Mouse (Mus musculus): Measurements from ENCODE around the gene Prok2.

Prok2 gene

DNA sequence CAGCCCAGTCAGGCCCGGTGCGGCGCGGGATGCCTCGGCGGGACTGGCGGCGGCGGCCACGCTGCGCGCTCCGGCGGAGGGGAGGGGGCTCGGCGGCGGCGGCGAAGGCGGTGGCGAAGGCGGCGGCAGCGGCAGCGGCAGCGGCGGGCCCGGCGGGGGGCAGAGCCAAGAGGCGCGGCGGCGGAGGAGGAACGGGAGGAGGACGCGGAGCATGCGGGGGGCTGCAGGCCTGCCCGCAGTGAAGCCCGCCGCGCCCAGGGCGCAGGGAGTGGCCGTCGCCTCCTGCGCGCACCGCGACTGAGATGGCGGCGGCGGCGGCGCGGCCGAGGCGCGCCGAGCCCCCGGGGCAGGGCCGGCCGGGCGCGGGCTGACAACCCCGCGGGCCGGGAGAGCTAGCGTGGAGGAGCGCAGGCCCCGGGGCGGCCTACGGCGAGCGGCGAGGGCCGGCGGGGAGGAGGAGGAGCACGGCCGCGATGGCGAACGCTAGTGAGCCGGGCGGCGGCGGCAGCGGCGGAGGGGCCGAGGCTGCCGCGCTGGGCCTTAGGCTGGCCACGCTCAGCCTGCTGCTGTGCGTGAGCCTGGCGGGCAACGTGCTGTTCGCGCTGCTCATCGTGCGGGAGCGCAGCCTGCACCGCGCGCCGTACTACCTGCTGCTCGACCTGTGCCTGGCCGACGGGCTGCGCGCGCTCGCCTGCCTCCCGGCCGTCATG is 33.8 kb downstream of the Prok2 start, which contains the start of gene Gpr27:
Gene Gpr27, plus strand, starts transcription at position 474 of the 710 bp plus-strand sequence.
- DNase-seq (ENCODE audit: low read depth): no peak

DNA sequence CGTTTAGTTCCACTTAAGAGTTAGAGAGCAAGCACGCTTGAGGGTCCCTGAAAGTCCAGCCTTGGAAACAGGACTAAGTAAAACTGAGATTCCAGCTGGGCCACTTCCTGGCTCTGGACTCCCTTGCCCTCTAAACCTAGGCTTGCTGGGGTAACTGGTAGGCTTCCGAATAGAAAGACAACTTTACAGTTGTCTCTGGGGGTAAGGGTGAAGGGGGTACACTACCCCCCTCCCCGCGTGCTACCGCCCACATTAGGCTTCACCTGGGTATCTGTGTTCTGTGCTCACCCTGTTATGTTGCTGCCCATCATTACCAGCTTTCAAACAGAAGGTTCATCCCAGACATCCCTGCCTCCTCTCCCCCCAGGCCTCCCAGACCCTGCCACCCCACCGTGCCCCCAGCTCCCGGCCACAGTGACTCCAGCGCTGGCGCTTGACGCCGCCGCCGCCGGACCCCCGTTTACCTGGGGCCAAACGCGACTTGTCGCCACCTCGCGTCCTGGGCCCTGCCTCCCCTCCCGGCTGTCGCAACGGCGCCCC is 34.5 kb downstream of the Prok2 start:
- no peak for DNase-seq (ENCODE audit: low read depth)

DNA sequence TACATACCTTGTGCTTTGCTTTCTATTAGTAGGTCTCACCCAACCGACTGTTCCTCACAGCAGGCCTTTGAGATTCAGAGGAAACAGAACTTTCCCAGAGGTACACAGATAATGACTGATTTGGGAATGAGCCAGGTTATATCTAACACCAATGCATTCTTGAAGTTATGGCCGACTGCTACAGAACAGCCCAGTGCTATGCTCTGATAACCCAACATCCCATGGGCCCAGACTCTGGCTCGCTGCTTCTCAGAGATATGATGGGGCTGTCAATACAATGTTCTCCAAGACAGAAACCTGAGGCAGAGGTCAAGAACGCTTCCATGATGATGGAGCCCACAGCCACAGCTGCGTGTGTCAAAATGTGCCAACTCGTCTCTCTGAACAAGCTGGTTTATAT is 37.7 kb downstream of the Prok2 start:
- no peak for DNase-seq (ENCODE audit: low read depth)

DNA sequence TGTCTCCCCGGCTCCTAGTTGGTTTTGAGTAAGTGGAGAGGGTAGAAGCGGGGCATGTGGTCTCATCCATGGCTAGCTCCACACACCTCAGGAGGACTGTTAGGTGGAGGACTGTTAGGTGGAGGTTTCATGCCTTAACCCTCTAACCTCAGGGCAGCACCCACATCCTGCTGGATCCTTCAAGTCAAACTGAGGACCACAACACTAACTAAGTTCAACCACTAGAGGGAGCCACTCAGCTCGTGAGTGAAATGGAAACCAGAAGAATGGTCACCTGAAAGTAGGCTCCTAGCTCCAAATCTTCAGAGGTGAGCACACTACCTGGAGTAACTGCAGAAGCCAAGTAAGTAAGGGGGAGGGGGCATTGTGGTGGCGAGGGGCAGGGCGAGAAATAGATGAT is 41.3 kb downstream of the Prok2 start:
- peak; percentile 36 for DNase-seq (ENCODE audit: low read depth)

DNA sequence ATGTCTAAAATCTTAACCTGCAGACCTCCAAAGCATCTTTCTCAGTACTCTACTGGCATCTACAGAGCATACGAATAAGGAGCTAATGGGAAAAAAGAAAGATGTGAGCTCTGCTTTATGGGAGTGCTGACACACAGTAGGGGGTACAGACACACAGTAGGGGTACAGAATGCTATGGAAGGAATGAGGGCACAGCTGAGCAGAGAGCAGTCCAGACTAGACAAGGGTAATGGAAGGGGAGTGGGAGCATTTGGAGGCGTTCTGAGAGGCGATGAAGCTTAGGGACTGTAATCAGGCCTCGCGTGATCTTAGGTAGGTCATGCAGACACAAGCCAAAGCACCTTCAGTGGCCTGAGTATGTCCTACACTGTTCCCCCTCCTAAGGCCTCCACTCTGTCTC is 42.2 kb downstream of the Prok2 start:
- DNase-seq (ENCODE audit: low read depth): no peak

DNA sequence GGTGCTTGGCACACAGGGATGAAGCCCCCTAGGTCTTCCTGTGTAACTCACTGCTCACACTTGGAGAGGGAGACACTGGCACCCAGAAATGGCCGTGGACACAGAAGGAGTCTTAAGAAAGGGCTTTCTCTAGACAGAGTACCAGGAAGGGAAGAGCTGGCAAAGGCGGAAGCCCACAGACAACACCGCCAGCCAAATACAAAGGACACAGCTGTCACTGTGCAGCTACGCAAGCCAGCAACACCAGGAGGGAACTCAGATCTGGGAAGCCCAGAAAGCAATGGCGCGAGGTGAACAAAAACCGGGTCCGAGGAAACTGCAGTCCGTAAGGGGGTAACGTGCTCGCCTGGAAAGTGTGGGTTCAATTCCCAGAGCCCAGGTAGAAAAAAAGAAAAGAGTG is 48.1 kb downstream of the Prok2 start:
- DNase-seq (ENCODE audit: low read depth): no peak

DNA sequence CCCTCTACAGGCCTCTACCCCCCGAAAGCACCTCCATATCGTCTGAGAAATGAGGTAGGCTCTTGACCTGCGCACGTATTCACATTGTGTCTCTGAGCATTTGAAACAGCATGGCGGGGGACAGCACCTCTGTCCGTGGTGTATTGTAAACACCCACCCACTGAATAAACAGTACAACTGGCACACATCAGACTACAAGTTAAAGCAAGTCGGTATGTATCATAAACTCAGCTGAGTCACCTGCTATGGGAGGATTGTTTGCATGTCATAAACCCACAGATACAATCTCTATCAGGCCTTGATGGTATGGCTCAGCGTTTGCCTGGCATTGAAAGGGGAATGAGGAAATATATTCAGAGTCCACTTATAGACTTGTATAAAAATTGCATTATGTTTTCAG is 48.9 kb downstream of the Prok2 start:
- DNase-seq (ENCODE audit: low read depth): no peak

DNA sequence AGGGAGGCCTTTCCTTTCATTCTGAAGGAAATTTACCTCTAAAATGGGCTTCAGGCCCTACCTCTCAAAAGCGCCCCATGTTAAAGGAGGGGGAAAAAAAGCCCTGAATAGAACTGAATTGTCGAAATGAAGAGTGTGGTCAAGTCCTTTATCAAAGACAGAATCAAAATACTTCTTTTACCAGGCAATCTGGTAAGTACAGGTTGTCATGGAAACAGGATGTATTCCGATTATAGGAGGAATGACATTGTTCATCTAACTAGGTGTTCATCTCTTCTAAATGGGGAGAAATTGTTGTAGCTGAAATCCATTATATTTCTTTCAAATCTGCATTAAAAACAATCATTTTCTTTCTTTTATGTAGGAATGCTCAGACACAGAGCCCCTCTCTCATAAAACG is 51.7 kb downstream of the Prok2 start:
- no peak for DNase-seq (ENCODE audit: low read depth)

DNA sequence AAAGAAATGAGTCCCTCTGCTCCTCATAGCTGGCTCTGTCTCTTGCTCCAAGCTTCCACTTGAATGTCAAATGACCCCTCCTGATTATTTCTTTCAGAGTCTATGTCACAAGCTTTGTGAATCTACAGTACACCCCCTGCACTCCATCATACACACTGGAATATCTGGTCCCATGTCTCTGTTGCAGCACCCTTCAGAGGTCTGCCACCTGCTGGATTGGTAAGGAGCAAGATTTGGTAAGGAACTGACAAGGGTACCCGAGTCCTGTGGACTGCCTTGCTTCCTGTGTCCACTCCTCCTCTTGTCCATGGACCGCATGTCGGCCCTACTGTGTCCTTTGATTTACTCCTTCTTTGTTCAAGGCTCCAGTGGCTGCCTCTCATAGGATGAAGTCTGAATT is 54.4 kb downstream of the Prok2 start:
- no peak for DNase-seq (ENCODE audit: low read depth)

DNA sequence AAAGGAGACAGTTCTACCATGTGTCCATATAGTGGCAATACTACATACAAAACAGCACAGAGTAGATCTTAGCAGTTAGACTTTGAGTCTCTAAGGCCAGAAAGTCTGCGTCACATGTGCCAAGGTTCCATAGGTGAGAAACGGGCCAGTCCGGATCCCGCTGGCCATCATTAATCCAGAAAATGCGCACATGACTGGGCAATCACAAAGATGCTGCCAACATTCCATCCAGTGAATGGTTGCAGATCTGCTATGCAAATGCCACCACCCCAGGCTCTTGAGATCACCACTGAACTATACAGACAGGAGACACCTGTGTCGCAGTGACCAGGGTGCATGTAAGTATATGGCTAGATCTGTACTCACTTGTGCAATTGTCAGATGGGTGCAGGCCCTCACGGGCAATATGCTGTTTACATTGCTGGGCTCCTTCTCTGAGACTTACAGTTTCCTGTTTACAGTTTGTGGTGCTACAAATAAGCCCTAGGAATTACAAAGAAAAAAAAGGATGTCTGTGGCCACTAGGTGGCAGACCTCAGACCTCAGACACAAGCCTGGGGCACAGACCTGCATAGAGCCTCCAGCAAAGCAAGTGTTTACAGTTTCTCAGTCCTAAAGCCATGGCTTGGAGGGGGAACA is 55.6 kb downstream of the Prok2 start:
- peak; percentile 50 for DNase-seq (ENCODE audit: low read depth)

DNA sequence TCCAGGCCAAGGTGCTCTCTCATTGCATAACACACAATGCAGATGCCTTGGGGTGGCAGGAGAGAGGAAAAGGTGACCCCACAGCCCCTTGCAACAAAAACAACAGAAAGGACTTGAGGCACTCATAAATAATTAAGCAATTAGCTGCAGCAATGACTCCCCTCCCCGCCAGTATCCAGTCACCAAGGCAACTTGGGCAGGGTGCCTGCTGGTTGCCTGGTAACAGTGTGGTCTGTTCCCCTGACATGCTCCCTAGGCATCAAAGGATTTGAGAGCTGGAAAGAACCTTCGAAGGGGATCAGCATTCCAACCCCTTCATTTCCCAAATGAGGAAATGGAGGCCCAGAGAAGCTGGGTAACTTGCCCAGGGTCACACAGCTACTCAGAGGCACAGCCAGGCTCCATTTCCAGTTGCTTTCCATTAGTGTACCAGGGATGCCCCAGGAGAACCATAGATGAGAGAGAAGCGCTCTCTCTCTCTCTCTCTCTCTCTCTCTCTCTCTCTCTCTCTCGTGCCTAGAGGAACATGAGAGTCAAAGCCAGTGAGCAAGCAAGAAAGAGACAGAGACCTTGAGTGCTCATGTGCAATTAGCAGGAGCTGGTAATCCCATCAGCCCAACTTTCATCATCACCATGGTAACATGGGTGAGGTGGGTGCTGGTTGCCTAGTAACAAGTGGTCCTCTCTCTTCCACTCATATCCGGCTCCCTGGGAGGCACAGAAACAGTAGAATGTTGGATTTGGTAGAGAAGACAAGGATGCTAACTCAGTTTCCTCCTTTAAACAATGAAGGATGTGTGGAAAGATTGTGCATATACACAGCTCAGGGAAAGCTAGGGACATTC is 56.5 kb downstream of the Prok2 start:
- no peak for DNase-seq (ENCODE audit: low read depth)

DNA sequence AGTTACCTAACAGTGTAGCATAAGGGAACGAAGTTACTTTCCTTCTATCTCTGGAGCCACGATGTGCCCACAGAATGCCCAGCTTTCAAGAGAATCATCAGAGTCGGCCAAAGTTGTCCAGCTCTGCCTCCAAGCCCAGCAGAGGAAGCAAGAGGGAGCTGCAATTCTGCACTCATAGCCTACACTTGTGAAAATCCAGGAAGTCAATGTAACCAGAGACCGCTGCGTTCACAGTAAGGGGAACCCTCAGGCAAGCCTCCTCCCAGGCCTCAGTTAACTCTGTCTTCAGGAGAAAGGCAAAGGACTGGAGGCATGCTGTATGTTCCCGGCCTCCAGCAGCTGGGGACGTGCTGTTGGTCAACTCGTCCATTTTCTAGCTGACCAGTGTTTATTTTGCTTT is 58.9 kb downstream of the Prok2 start:
- no peak for DNase-seq (ENCODE audit: low read depth)

DNA sequence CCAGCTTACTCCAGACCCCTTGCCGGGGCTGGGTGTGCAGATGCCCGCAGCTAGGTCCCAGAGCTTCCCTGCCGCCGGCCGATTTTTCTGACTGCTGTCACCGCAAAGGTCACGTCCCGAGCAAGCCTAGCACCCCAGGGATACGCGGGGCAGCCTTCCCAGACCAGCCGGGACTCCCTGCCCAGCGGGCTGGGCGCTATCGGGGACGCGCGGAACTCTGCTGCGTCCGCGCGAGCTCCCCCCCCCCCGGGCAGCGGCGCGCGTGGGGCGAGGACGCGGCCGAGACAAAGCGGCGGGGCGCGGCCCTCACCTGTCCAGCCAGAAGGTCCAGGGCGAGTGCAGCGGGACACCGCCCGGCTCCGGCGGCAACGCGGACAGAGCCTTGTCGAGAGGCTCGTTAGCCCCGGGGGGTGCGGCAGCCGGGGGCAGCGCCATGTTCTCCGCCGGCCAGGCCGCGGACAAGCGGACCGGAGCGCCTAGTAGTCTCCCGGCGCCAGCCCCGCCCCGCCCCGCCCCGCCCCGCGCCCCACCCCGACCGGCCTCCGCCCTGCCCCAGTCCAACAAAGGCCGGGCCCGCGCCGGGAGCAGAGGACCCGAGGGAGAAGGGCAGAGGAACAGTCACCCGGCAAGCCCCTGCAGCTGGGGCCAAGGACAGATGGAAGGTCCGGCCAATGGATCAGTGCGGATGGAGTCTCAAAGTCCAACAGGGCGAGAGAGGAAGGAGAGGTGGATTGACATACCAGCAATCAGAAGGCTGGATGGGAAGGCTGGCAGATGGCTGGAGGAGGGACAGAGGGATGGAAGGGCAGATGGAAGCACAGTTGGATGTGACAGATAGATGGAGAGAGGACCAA is 59.6 kb downstream of the Prok2 start, which contains the start of the genes Eif4e3 and Gm20696:
Gene Eif4e3, minus strand, starts transcription at position 454 of the 854 bp plus-strand sequence.
Gene Gm20696, minus strand, starts transcription at position 480 of the 854 bp plus-strand sequence.
- DNase-seq (ENCODE audit: low read depth): no peak

DNA sequence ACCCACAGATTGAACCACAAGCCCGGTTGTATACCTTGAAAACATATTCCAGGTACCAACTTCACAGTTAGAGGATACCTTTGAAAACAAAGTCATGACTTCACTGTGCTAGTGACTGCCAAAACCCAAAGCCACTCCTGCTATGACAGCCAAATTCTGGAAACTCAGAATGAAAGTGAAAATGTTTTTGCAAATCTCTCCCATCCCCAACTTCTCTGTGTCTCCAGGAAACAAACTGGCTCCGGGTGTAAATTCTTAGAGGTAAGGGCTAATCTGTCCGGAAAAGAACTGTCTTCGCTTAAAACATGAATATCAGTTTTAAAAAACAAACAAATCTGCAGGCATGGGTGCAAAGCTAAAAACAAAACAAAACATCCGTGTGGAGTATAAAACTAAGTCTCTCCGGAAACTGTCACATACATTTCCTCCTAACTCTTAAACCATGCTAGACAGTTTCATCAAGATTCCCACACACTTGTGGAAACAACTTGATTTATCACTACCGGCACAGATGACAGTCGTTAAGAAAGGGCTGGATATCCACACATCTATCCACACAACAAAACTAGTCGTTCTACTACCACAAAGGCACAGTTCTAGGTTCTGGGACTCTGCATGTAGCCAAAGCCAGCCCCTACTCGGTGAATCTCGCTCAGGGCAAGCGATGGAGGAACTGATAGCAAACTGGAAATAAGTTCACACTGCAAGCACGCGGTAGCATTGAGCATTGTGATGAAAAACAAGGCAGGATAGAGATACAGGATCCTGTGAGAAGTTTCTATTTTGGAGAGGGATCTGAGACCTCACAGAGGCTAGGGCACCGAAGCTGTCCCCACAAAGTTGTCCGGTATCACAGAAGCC is 60.5 kb downstream of the Prok2 start:
- no peak for DNase-seq (ENCODE audit: low read depth)

DNA sequence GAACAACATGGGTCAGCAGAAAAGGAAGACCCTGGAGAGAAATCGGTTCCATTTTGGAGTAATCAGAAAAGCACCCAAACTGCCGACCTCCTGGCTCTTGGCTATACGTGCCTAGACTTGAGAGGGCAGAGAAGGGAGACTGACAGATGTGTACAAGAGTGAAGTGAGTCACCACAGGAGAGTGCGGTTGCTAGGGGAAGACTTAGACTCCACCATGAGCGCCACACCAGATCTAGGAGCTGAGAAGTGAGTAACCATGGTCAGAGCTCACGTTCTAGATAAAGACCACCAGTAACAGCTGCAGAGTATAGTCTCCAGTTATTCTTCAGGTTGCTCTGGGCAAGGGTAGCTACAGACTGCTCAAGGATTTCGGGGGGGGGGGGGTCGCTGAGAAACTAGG is 63.0 kb downstream of the Prok2 start:
- DNase-seq (ENCODE audit: low read depth): no peak
